Mouse (Mus musculus) intestine, embryonic 14.5 days (tissue): Measurements from ENCODE around the gene Drc3. TPM values are rescaled to one million over a fixed set of nuclear protein-coding genes. Genes with fewer than 3 reads are reported as not detected.

ENCODE experiments used
- ATAC-seq: fragments of 200-750 bp; cut with Nextera tagmentation; replicated peaks from 2 replicates; pipeline ENCODE4 v1.8.0; 2017; ENCODE audit warnings: low read depth, moderate number of reproducible peaks, moderate TSS enrichment, moderate library complexity; ENCODE audit not compliant: low FRiP score, low TSS enrichment
- DNase-seq: peaks from one replicate; pipeline ENCODE4 v3.0.0-alpha.2; 2018; ENCODE audit warnings: low spot score
- H3K27ac ChIP-seq: fragments of 300-500 bp; sonication (generic); 2 replicates; pipeline ENCODE4 v1.5.1; 2014; ENCODE audit warnings: low read depth, mild to moderate bottlenecking, control low read depth
- H3K27me3 ChIP-seq: fragments of 300-500 bp; sonication (generic); replicated peaks from 2 replicates; pipeline ENCODE4 v1.6.1; 2014; ENCODE audit warnings: low read length, control low read depth; ENCODE audit not compliant: control insufficient read depth, insufficient read depth
- H3K36me3 ChIP-seq: fragments of 300-500 bp; sonication (generic); 2 replicates; pipeline ENCODE4 v1.6.1; 2014; ENCODE audit warnings: low read length, control low read depth; ENCODE audit not compliant: control insufficient read depth, insufficient read depth
- H3K4me1 ChIP-seq: fragments of 300-500 bp; sonication (generic); replicated peaks from 2 replicates; pipeline ENCODE4 v1.6.1; 2014; ENCODE audit warnings: low read length, control low read depth, mixed read lengths; ENCODE audit not compliant: control insufficient read depth, insufficient read depth
- H3K4me2 ChIP-seq: fragments of 300-500 bp; sonication (generic); 2 replicates; pipeline ENCODE4 v1.6.1; 2014; ENCODE audit warnings: low read length
- H3K4me3 ChIP-seq: fragments of 300-500 bp; sonication (generic); 2 replicates; pipeline ENCODE4 v1.5.1; 2014; ENCODE audit warnings: low read depth, low read length, control low read depth, mixed read lengths
- H3K9ac ChIP-seq: fragments of 300-500 bp; sonication (generic); 2 replicates; pipeline ENCODE4 v1.6.1; 2014; ENCODE audit warnings: mild to moderate bottlenecking, low read length
- H3K9me3 ChIP-seq: fragments of 300-500 bp; sonication (generic); 2 replicates; pipeline ENCODE4 v1.6.1; 2016; ENCODE audit warnings: low read length, control low read depth; ENCODE audit not compliant: control insufficient read depth
- WGBS: fragments of 180-500 bp; shearing (Covaris S2); extraction: QIAGEN DNeasy Blood & Tissue Kit; methylation state at CpG from one replicate; pipeline ENCODE4 v1.1.7; 2014; 5-methylcytosine and 5-hydroxymethylcytosine counted together
- polyA plus RNA-seq: library from polyadenylated mRNA; unstranded; fragments of >200 nt; fragmentation: Nextera tagmentation; extraction: Ambion mirVana; gene quantifications from 2 replicates; pipeline ENCODE4 v1.2.1, GENCODE M21; 2014

The Drc3 gene
- polyA plus RNA-seq, 1 experiment from 2014 or later = 1.6 TPM

DNA sequence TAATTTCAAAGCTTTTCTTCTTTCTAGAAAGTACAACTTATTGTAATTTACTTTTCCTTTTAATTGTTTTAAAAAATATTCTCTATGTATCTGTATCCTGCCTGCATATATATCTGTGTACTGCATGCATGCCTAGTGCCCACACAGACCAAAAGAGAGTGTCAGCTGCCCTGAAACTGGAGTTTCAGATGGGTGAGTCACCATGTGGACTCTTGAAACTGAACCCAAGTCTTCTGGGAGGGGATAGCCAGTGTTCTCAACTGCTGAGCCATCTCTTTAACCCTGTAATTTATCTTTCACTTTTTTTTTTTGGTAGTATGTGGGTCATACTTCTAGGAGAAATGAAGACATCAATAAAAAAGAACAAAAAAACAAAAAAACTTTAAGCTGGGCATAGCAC lies 29.4 kb upstream of the Drc3 start:
- no peak for DNase-seq
- no peak for ATAC-seq
- no peaks in the 10 kb centered on the region for H3K27me3 ChIP-seq

DNA sequence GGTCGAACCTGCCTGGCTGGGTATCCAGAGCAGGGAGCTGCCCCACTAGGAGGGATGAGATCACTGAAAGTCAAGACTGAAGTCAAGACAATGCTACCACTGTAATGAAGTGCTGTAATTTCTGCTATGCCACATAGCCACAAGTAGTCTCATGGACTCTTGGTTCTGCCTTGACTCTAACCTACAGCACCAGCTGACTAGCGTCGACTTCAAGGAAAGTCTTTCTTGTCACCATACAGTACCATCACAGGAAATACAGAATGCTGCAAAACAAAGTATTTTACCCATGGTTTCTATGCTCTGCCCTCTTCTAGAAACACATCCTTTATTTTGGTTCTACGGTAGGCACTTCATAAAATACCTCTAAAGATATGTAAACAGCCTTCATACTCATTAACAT lies 22.6 kb upstream of the Drc3 start:
- no peak for DNase-seq
- Histone ChIP-seq H3K9me3 (no peaks in the 10 kb centered on the region), H3K27me3 (no peaks in the 10 kb centered on the region), H3K36me3 (no peaks in the 10 kb centered on the region), H3K4me2 (no peak overlapping the region), H3K4me3 (no peak overlapping the region), H3K9ac (no peak overlapping the region), H3K27ac (no peak overlapping the region), H3K4me1 (no peaks in the 10 kb centered on the region)
- ATAC-seq = no peak
- WGBS = 74% methylated on average over 4 of the region's 4 CpGs

More for the DNA sequence above, 29.4 kb upstream of the Drc3 start:
- Histone ChIP-seq H3K9ac (no peak overlapping the region), H3K4me2 (no peak overlapping the region), H3K4me1 (peaks cover 13% of the 10 kb centered on the region; the same call in 1 of the 2 replicates), H3K27ac (no peak overlapping the region), H3K36me3 (no peaks in the 10 kb centered on the region), H3K9me3 (no peaks in the 10 kb centered on the region), H3K4me3 (no peak overlapping the region)

DNA sequence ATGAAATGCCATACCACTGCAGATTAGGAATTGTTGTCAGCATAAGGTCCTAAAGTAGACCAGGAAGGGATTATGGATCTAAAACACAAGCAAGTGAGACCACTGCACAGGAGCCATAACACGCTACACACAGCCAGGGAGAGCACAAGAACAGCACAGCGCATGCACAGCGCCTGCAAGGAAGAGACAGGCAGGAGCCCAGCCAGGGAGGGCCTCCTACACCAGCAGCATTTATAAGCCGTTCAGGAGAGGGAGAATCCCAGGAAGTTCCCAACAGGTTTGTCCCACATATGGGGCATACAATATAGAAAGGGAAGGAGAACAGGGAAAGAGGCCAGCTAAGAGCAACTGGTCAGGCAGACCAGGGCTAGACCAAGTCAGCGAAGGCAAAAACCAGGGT lies 19.7 kb upstream of the Drc3 start:
- Histone ChIP-seq H3K4me1 (no peaks in the 10 kb centered on the region), H3K27me3 (no peaks in the 10 kb centered on the region), H3K27ac (no peak overlapping the region), H3K4me3 (no peak overlapping the region), H3K9me3 (no peaks in the 10 kb centered on the region), H3K36me3 (no peaks in the 10 kb centered on the region), H3K9ac (no peak overlapping the region), H3K4me2 (no peak overlapping the region)
- ATAC-seq (no peak), DNase-seq (no peak)
- WGBS = 77% methylated on average over 5 of the region's 5 CpGs

DNA sequence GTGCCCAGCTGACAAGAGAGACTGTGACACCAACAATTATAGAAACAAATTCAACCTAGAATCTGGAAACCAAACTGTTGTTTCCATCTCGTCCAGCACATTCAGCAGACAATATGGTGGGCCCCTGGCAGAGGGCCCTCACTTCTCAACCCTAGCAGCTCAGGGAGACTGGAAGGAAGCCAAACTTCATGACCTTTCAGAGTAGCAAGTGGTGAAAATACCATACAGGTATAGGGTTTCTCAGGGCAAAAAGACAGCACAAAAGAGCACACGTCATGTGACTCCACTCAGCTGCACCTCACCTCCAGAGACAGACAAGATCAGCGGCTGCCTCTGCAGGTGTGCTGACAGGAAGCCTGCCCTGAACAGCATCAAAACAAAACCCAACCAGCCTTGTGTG lies 19.0 kb upstream of the Drc3 start:
- ATAC-seq = no peak

DNA sequence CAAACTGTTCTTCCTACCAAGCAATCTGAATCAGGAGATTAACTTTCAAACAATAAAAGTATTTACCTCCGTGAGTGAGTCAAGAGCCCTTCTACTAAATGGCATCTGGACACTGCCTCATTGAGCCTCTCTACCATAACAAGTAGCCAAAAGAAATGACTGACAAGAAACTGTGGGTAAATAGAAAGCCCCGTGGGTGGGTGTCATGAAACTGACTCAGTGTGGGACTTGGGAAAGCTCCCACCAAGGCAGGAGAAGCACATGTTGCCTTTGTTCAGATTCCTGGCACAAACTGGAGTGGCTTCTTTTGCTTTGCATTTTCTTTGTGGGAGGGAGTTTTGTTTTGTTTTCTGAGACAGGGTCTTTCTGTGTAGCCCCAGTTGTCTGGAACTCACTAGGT lies 17.4 kb upstream of the Drc3 start:
- no peaks in the 10 kb centered on the region for H3K9me3 ChIP-seq
- WGBS = 79% methylated on average over 2 of the region's 2 CpGs
- H3K4me1 ChIP-seq = no peaks in the 10 kb centered on the region
- H3K4me2 ChIP-seq = no peak overlapping the region
- no peak overlapping the region for H3K27ac ChIP-seq
- no peak overlapping the region for H3K9ac ChIP-seq
- no peak for DNase-seq
- H3K4me3 ChIP-seq = no peak overlapping the region
- ATAC-seq = no peak
- no peaks in the 10 kb centered on the region for H3K27me3 ChIP-seq
- H3K36me3 ChIP-seq = no peaks in the 10 kb centered on the region

More for the DNA sequence above, 19.0 kb upstream of the Drc3 start:
- H3K27me3 ChIP-seq = no peaks in the 10 kb centered on the region
- no peak overlapping the region for H3K27ac ChIP-seq
- H3K9ac ChIP-seq = no peak overlapping the region
- no peaks in the 10 kb centered on the region for H3K36me3 ChIP-seq
- H3K4me1 ChIP-seq = no peaks in the 10 kb centered on the region
- H3K4me3 ChIP-seq = no peak overlapping the region
- H3K4me2 ChIP-seq = no peak overlapping the region
- no peak for DNase-seq
- H3K9me3 ChIP-seq = no peaks in the 10 kb centered on the region
- 70% methylated on average over 3 of the region's 3 CpGs for WGBS

DNA sequence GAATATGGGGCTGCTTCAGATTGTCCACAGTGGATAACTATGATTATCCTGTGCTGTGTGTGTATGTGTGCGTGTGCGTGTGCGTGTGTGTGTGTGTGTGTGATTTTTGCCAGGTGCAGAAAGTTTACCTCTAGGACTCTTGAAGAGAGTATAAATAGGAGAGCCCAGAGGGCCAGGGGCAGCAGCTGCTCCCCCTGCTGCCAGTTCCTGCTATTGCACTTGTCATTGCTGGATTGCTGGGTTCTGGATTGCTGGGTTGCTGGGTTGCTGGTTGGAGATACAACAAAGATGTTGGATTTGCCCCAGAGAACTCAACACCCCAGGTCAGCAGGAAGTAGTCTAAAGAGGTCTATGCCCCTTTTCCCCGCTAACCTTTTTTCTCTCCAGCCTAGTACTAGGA lies 14.8 kb upstream of the Drc3 start:
- ATAC-seq (no peak), DNase-seq (no peak)
- Histone ChIP-seq H3K27me3 (no peaks in the 10 kb centered on the region), H3K4me1 (no peaks in the 10 kb centered on the region), H3K9ac (no peak overlapping the region), H3K4me2 (no peak overlapping the region), H3K9me3 (no peaks in the 10 kb centered on the region), H3K4me3 (no peak overlapping the region), H3K36me3 (no peaks in the 10 kb centered on the region), H3K27ac (no peak overlapping the region)
- WGBS = 68% methylated on average over 4 of the region's 4 CpGs

DNA sequence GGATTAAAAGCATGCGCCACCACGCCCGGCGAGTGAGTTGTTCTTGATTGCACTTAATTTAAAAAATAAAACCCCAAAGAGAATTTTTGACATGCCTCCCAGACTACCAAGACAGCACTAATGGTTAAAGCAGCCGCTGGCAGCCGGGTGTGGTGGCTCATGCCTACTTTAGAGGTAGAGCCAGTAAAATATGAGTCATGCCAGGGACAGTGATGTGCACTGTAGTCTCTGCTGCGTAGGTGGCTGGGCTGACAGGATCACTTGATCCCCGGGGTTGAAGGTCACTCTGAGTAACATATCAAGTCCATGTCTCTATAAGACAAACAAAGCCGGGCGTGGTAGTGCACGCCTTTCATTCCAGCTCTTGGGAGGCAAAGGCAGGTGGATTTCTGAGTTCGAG lies 13.8 kb upstream of the Drc3 start:
- ATAC-seq = peak; percentile 36; the same call in 1 of the 2 replicates
- no peak overlapping the region for H3K27ac ChIP-seq
- no peak overlapping the region for H3K4me2 ChIP-seq
- H3K9me3 ChIP-seq = no peaks in the 10 kb centered on the region
- no peak overlapping the region for H3K9ac ChIP-seq
- no peak for DNase-seq
- H3K27me3 ChIP-seq = no peaks in the 10 kb centered on the region
- H3K4me3 ChIP-seq = no peak overlapping the region
- 88% methylated on average over 12 of the region's 12 CpGs for WGBS
- H3K4me1 ChIP-seq = no peaks in the 10 kb centered on the region
- no peaks in the 10 kb centered on the region for H3K36me3 ChIP-seq

DNA sequence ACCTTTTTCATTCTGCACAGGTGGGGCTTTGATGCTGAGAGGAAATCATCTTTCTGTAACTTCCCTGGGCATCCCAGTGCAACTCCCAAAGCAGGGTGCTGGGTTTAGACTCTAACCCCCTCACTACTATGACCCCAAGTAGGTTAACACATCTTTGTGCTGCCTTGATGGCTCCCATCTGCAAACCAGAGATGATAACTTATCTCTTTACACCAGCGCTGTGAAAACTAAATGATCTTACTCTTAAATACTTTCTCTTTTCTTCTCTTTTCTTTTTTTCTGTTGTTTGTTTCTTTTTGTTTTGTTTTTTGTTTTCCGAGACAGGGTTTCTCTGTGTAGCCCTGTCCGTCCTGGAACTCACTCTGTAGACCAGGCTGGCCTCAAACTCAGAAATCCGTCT lies 7.3 kb upstream of the Drc3 start:
- no peaks in the 10 kb centered on the region for H3K36me3 ChIP-seq
- H3K9me3 ChIP-seq = no peaks in the 10 kb centered on the region
- peaks cover 4% of the 10 kb centered on the region for H3K4me1 ChIP-seq
- WGBS = 87% methylated on average over 4 of the region's 4 CpGs
- DNase-seq (no peak), ATAC-seq (no peak)
- H3K9ac ChIP-seq = no peak overlapping the region
- H3K27ac ChIP-seq = no peak overlapping the region
- H3K27me3 ChIP-seq = no peaks in the 10 kb centered on the region
- H3K4me2 ChIP-seq = no peak overlapping the region
- no peak overlapping the region for H3K4me3 ChIP-seq

DNA sequence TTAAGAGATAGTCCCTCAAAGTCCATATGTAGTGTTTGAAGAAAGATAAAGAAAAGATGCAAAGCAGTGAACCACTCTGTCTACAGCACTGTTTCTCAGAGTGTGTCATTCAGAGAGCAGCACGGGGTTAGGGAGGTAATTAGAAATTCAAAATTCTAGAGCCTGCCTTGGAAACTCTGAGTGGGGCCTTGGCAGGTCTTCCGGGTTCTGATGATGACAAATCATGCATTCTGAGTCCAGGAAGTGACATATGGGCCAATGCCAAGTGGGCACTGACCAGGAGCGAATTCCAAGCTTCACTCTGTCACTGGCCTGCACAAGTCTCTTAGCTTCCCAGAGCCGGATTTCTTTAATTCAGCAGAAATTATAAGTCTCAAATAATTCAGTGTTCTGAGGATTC lies 6.6 kb upstream of the Drc3 start:
- Histone ChIP-seq H3K4me3 (no peak overlapping the region), H3K4me1 (peaks cover 4% of the 10 kb centered on the region), H3K27me3 (no peaks in the 10 kb centered on the region), H3K9ac (no peak overlapping the region), H3K9me3 (no peaks in the 10 kb centered on the region), H3K27ac (no peak overlapping the region), H3K4me2 (no peak overlapping the region), H3K36me3 (no peaks in the 10 kb centered on the region)
- DNase-seq (no peak), ATAC-seq (no peak)
- WGBS = 64% methylated on average over 4 of the region's 4 CpGs
